Mouse (Mus musculus): ENCODE data around the gene Pepd. TPM values are rescaled to one million over a fixed set of nuclear protein-coding genes. Genes with fewer than 3 reads are reported as not detected.

Gene Pepd
- polyA plus RNA-seq, 1 experiment from 2014 or later, result 74.2 TPM

- Histone ChIP-seq H3K9ac (ENCODE audit: low read length) (no peak overlapping the region), H3K4me1 (ENCODE audit: control insufficient read depth, insufficient read depth, low read length) (no peaks in the 10 kb centered on the region), H3K4me2 (ENCODE audit: low read depth) (no peak overlapping the region), H3K4me3 (ENCODE audit: low read depth, low read length) (no peak overlapping the region), H3K9me3 (ENCODE audit: control insufficient read depth, low read length) (no peaks in the 10 kb centered on the region), H3K27ac (ENCODE audit: low read depth, low read length) (no peak overlapping the region), H3K36me3 (ENCODE audit: control insufficient read depth, insufficient read depth, low read length) (no peaks in the 10 kb centered on the region), H3K27me3 (ENCODE audit: control insufficient read depth, insufficient read depth, low read length) (no peaks in the 10 kb centered on the region)
- DNase-seq (ENCODE audit: low spot score), result no peak
- ATAC-seq (ENCODE audit: insufficient read depth, low FRiP score, low TSS enrichment), result no peak
- 50% methylated on average over 5 of the region's 5 CpGs for WGBS
Measured at GRCm38 (mm10) chr7:35076645-35077044, 164.5 kb downstream of the Pepd start.

- H3K4me2 ChIP-seq (ENCODE audit: low read depth), result no peak overlapping the region
Measured at GRCm38 (mm10) chr7:35080843-35081338, 168.7 kb downstream of the Pepd start.

GRCm38 (mm10) chr7:35081406-35082104 is 169.4 kb downstream of the Pepd start:
- Histone ChIP-seq H3K4me2 (ENCODE audit: low read depth) (no peak overlapping the region), H3K27me3 (ENCODE audit: control insufficient read depth, insufficient read depth, low read length) (no peaks in the 10 kb centered on the region), H3K36me3 (ENCODE audit: control insufficient read depth, insufficient read depth, low read length) (no peaks in the 10 kb centered on the region), H3K9ac (ENCODE audit: low read length) (no peak overlapping the region), H3K4me3 (ENCODE audit: low read depth, low read length) (no peak overlapping the region), H3K27ac (ENCODE audit: low read depth, low read length) (no peak overlapping the region), H3K4me1 (ENCODE audit: control insufficient read depth, insufficient read depth, low read length) (0 out of 2 replicates have a peak, but pooled peaks cover under 1% of the 10 kb centered on the region), H3K9me3 (ENCODE audit: control insufficient read depth, low read length) (no peaks in the 10 kb centered on the region)
- DNase-seq (ENCODE audit: low spot score) (no peak), ATAC-seq (ENCODE audit: insufficient read depth, low FRiP score, low TSS enrichment) (no peak)
- 82% methylated on average over 9 of the region's 9 CpGs for WGBS

More at GRCm38 (mm10) chr7:35080843-35081338, 168.7 kb downstream of the Pepd start:
- Histone ChIP-seq H3K36me3 (ENCODE audit: control insufficient read depth, insufficient read depth, low read length) (no peaks in the 10 kb centered on the region), H3K9ac (ENCODE audit: low read length) (no peak overlapping the region), H3K9me3 (ENCODE audit: control insufficient read depth, low read length) (no peaks in the 10 kb centered on the region), H3K27me3 (ENCODE audit: control insufficient read depth, insufficient read depth, low read length) (no peaks in the 10 kb centered on the region), H3K4me3 (ENCODE audit: low read depth, low read length) (no peak overlapping the region), H3K27ac (ENCODE audit: low read depth, low read length) (no peak overlapping the region), H3K4me1 (ENCODE audit: control insufficient read depth, insufficient read depth, low read length) (no peaks in the 10 kb centered on the region)
- DNase-seq (ENCODE audit: low spot score) (peak; percentile 21), ATAC-seq (ENCODE audit: insufficient read depth, low FRiP score, low TSS enrichment) (no peak)
- 54% methylated on average over 10 of the region's 10 CpGs for WGBS

GRCm38 (mm10) chr7:35084565-35085360 is 172.6 kb downstream of the Pepd start:
- DNase-seq (ENCODE audit: low spot score) (no peak), ATAC-seq (ENCODE audit: insufficient read depth, low FRiP score, low TSS enrichment) (no peak)
- no peak overlapping the region for H3K27ac ChIP-seq (ENCODE audit: low read depth, low read length)
- H3K9me3 ChIP-seq (ENCODE audit: control insufficient read depth, low read length), result no peaks in the 10 kb centered on the region
- H3K27me3 ChIP-seq (ENCODE audit: control insufficient read depth, insufficient read depth, low read length), result no peaks in the 10 kb centered on the region
- WGBS, result 78% methylated on average over 12 of the region's 12 CpGs
- H3K36me3 ChIP-seq (ENCODE audit: control insufficient read depth, insufficient read depth, low read length), result no peaks in the 10 kb centered on the region
- H3K4me3 ChIP-seq (ENCODE audit: low read depth, low read length), result no peak overlapping the region
- H3K4me1 ChIP-seq (ENCODE audit: control insufficient read depth, insufficient read depth, low read length), result 0 out of 2 replicates have a peak, but pooled peaks cover 2% of the 10 kb centered on the region
- H3K4me2 ChIP-seq (ENCODE audit: low read depth), result no peak overlapping the region
- H3K9ac ChIP-seq (ENCODE audit: low read length), result no peak overlapping the region

- H3K9ac ChIP-seq (ENCODE audit: low read length), result no peak overlapping the region
- 0 out of 2 replicates have a peak, but pooled peaks cover 2% of the 10 kb centered on the region for H3K4me1 ChIP-seq (ENCODE audit: control insufficient read depth, insufficient read depth, low read length)
- H3K9me3 ChIP-seq (ENCODE audit: control insufficient read depth, low read length), result no peaks in the 10 kb centered on the region
- no peak overlapping the region for H3K4me3 ChIP-seq (ENCODE audit: low read depth, low read length)
- H3K27me3 ChIP-seq (ENCODE audit: control insufficient read depth, insufficient read depth, low read length), result no peaks in the 10 kb centered on the region
- peak; percentile 47 for DNase-seq (ENCODE audit: low spot score)
- ATAC-seq (ENCODE audit: insufficient read depth, low FRiP score, low TSS enrichment), result no peak
- no peaks in the 10 kb centered on the region for H3K36me3 ChIP-seq (ENCODE audit: control insufficient read depth, insufficient read depth, low read length)
- H3K4me2 ChIP-seq (ENCODE audit: low read depth), result peak overlapping the region; percentile 20
- WGBS, result 3% methylated on average over 21 of the region's 21 CpGs
- no peak overlapping the region for H3K27ac ChIP-seq (ENCODE audit: low read depth, low read length)
Measured at GRCm38 (mm10) chr7:35086271-35086861, 174.2 kb downstream of the Pepd start.

- Histone ChIP-seq H3K27ac (ENCODE audit: low read depth, low read length) (no peak overlapping the region), H3K27me3 (ENCODE audit: control insufficient read depth, insufficient read depth, low read length) (no peaks in the 10 kb centered on the region), H3K9ac (ENCODE audit: low read length) (no peak overlapping the region), H3K36me3 (ENCODE audit: control insufficient read depth, insufficient read depth, low read length) (no peaks in the 10 kb centered on the region), H3K4me2 (ENCODE audit: low read depth) (no peak overlapping the region), H3K4me3 (ENCODE audit: low read depth, low read length) (no peak overlapping the region), H3K4me1 (ENCODE audit: control insufficient read depth, insufficient read depth, low read length) (0 out of 2 replicates have a peak, but pooled peaks cover 2% of the 10 kb centered on the region), H3K9me3 (ENCODE audit: control insufficient read depth, low read length) (no peaks in the 10 kb centered on the region)
- ATAC-seq (ENCODE audit: insufficient read depth, low FRiP score, low TSS enrichment) (no peak), DNase-seq (ENCODE audit: low spot score) (no peak)
- WGBS, result 85% methylated on average over 5 of the region's 5 CpGs
Measured at GRCm38 (mm10) chr7:35090550-35090949, 178.4 kb downstream of the Pepd start.

Small RNA genes lying within 50 kb of the gene (microRNA-seq; reads per million reads assigned to microRNA genes)
- gene Gm25033, result not detected

Other genes starting within 250 kb of the Pepd start
- gene Chst8, start 99.7 kb upstream of the Pepd start, polyA plus RNA-seq (2014; fragmentation: Nextera tagmentation; extraction: Ambion mirVana), result 19.6 and 21.2 TPM in 2 replicates
- 34.8 and 37.5 TPM in 2 replicates for gene Cebpg, start 144.2 kb downstream of the Pepd start, polyA plus RNA-seq (2014; fragmentation: Nextera tagmentation; extraction: Ambion mirVana)
- gene Cebpa, start 206.9 kb downstream of the Pepd start, polyA plus RNA-seq (2014; fragmentation: Nextera tagmentation; extraction: Ambion mirVana), result 0.20 and 0.62 TPM in 2 replicates

Measured in neural tube, embryonic 11.5 days (tissue).